Mouse (Mus musculus) midbrain, embryonic 12.5 days (tissue): Measurements from ENCODE around the gene Ppm1k. TPM values are rescaled to one million over a fixed set of nuclear protein-coding genes. Genes with fewer than 3 reads are reported as not detected.
"Not testable (repeated sequence)": the region's sequence is repeated elsewhere in the genome, so short reads cannot be mapped to it uniquely, and the experiment has no call there.

Experiments
- ATAC-seq: fragments of 200-750 bp; cut with Nextera tagmentation; 2 replicates; pipeline ENCODE4 v1.8.0; 2017; ENCODE audit warnings: low read depth, moderate TSS enrichment, moderate library complexity; ENCODE audit not compliant: low FRiP score
- H3K27ac ChIP-seq: fragments of 300-500 bp; sonication (generic); replicated peaks from 2 replicates; pipeline ENCODE4 v1.5.1; 2016; ENCODE audit warnings: mild to moderate bottlenecking
- H3K27me3 ChIP-seq: fragments of 300-500 bp; sonication (generic); 2 replicates; pipeline ENCODE4 v1.6.1; 2016; ENCODE audit warnings: mild to moderate bottlenecking
- H3K36me3 ChIP-seq: fragments of 300-500 bp; sonication (generic); 2 replicates; pipeline ENCODE4 v1.6.1; 2016
- H3K4me1 ChIP-seq: fragments of 300-500 bp; sonication (generic); 2 replicates; pipeline ENCODE4 v1.6.1; 2016
- H3K4me2 ChIP-seq: fragments of 300-500 bp; sonication (generic); replicated peaks from 2 replicates; pipeline ENCODE4 v1.6.1; 2016; ENCODE audit warnings: mild to moderate bottlenecking, moderate library complexity
- H3K4me3 ChIP-seq: fragments of 300-500 bp; sonication (generic); 2 replicates; pipeline ENCODE4 v1.5.1; 2016; ENCODE audit warnings: mild to moderate bottlenecking
- H3K9ac ChIP-seq: fragments of 300-500 bp; sonication (generic); replicated peaks from 2 replicates; pipeline ENCODE4 v1.6.1; 2016; ENCODE audit warnings: mild to moderate bottlenecking, moderate library complexity
- H3K9me3 ChIP-seq: fragments of 300-500 bp; sonication (generic); 2 replicates; pipeline ENCODE4 v1.6.1; 2016; ENCODE audit warnings: mild to moderate bottlenecking
- WGBS: fragments of 180-500 bp; shearing (Covaris S2); methylation state at CpG from one replicate; pipeline ENCODE4 v1.1.7; 2016; 5-methylcytosine and 5-hydroxymethylcytosine counted together
- polyA plus RNA-seq: library from polyadenylated mRNA; unstranded; fragments of >200 nt; fragmentation: Nextera tagmentation; extraction: Ambion mirVana; gene quantifications from 2 replicates; pipeline ENCODE4 v1.2.1, GENCODE M21; 2016

Ppm1k gene
- polyA plus RNA-seq, 1 experiment from 2014 or later = 6.7 TPM

DNA sequence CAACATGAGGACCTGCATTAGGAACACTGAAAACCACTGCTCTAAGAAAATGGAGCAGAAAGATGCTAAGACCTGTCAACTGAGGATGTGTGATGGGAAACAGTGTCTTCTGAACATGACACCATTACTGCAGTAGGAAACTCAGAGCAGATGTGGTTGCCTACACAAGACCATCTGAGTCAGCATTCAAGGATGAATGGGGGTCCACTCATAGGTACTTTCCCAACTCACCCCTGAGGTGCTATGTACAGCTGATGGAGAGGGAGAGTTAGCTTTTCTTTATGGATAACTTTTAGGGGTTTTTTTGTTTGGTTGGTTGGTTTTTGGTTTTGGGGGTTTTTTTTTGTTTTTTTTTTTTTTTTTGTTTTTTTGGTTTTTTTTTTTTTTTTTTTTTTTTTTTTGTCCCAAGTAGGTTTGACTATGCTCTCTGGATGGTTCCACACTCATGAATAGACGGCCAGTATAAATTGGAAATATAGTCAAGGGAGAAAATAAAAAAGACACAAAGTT, 5.9 kb downstream of the Ppm1k start:
- no peak for ATAC-seq
- H3K4me1 ChIP-seq = peaks cover 11% of the 10 kb centered on the region
- no peaks in the 10 kb centered on the region for H3K36me3 ChIP-seq
- no peak overlapping the region for H3K4me3 ChIP-seq
- 83% methylated on average over 1 of the region's 1 CpGs for WGBS
- no peak overlapping the region for H3K4me2 ChIP-seq
- H3K9ac ChIP-seq = no peak overlapping the region
- H3K9me3 ChIP-seq = no peaks in the 10 kb centered on the region
- H3K27me3 ChIP-seq = no peaks in the 10 kb centered on the region
- no peak overlapping the region for H3K27ac ChIP-seq

GRCm38 (mm10) chr6:57526933-57527332, 8.3 kb downstream of the Ppm1k start:
- no peaks in the 10 kb centered on the region for H3K36me3 ChIP-seq
- no peaks in the 10 kb centered on the region for H3K4me1 ChIP-seq
- WGBS = 85% methylated on average over 2 of the region's 2 CpGs
- no peaks in the 10 kb centered on the region for H3K9me3 ChIP-seq
- H3K27ac ChIP-seq = no peak overlapping the region
- no peak overlapping the region for H3K9ac ChIP-seq
- no peak overlapping the region for H3K4me3 ChIP-seq
- H3K4me2 ChIP-seq = no peak overlapping the region
- no peaks in the 10 kb centered on the region for H3K27me3 ChIP-seq
- ATAC-seq = no peak

DNA sequence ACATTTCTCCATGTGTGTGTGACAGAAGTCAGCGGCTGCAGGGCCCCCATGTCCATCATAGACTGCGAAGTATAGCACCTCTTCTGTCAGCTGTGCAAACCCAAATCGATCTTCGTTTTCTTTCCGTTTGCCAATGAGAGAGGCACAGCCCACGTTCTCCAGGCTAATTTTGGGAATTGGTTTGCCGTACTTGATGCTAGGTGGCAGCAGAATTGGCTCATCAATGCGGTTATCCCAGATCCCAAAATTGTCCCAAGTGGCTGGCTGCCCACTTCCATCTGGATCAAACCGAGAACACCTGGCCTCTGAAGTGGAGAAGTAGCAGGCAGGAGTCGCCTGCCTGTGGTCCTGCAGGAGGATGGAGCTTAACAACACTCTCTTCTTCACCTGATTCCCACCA, 10.5 kb downstream of the Ppm1k start:
- Histone ChIP-seq H3K36me3 (no peaks in the 10 kb centered on the region), H3K27ac (no peak overlapping the region), H3K9me3 (no peaks in the 10 kb centered on the region), H3K4me1 (no peaks in the 10 kb centered on the region), H3K4me2 (no peak overlapping the region), H3K27me3 (no peaks in the 10 kb centered on the region), H3K9ac (no peak overlapping the region), H3K4me3 (no peak overlapping the region)
- ATAC-seq = no peak
- WGBS = 90% methylated on average over 10 of the region's 10 CpGs

DNA sequence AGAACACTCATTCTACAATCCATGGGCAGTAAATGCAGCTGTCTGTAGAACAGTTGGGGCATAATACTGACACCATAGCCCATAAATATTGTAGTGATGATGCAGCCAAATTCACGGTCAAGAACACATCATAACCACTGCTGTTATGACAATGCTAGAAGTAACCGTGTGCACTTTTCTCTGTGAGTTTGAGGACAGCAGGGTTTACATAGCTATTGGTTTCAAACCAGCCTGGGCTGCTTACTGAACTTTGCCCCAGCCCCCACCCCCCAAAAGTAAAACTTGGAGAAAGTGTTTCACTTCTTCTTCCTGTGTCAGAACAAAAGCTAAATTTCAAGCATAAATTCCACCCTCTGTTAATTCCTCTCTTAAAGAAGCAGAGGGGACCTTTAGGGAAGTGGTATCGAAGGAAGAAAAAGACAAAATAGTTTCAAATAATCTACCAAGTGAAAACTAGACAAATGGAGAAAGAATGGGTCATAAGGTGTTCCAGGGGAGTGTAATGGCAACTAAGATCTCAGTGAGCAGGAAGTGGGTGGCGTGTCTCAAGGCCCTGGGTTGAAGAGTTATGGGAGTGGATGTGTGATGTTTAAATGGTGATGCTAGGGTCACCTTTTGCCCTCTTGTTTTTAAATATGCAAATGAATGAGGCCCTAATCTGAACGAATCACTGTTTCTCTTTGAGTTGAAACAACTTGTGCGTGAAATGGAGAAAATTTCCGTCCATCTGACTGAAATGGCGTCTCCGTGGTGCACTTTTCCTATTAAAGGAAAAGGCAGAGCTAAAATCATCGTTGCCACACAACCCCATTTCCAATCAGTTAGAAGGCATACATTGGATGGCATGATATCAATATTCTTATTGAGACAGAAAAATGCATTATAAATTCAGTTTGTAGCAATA, 14.3 kb downstream of the Ppm1k start:
- H3K36me3 ChIP-seq = no peaks in the 10 kb centered on the region
- H3K9ac ChIP-seq = no peak overlapping the region
- no peaks in the 10 kb centered on the region for H3K27me3 ChIP-seq
- no peaks in the 10 kb centered on the region for H3K4me1 ChIP-seq
- no peak for ATAC-seq
- 88% methylated on average over 10 of the region's 10 CpGs for whole genome bisulfite sequencing
- no peak overlapping the region for H3K4me2 ChIP-seq
- H3K4me3 ChIP-seq = no peak overlapping the region
- H3K9me3 ChIP-seq = no peaks in the 10 kb centered on the region
- no peak overlapping the region for H3K27ac ChIP-seq

GRCm38 (mm10) chr6:57514035-57514374, 21.3 kb downstream of the Ppm1k start:
- H3K27me3 ChIP-seq = no peaks in the 10 kb centered on the region
- no peak overlapping the region for H3K4me2 ChIP-seq
- no peaks in the 10 kb centered on the region for H3K4me1 ChIP-seq
- WGBS = 62% methylated on average over 4 of the region's 4 CpGs
- no peaks in the 10 kb centered on the region for H3K9me3 ChIP-seq
- H3K4me3 ChIP-seq = no peak overlapping the region
- peaks cover 20% of the 10 kb centered on the region for H3K36me3 ChIP-seq
- no peak overlapping the region for H3K27ac ChIP-seq
- ATAC-seq = no peak
- no peak overlapping the region for H3K9ac ChIP-seq

DNA sequence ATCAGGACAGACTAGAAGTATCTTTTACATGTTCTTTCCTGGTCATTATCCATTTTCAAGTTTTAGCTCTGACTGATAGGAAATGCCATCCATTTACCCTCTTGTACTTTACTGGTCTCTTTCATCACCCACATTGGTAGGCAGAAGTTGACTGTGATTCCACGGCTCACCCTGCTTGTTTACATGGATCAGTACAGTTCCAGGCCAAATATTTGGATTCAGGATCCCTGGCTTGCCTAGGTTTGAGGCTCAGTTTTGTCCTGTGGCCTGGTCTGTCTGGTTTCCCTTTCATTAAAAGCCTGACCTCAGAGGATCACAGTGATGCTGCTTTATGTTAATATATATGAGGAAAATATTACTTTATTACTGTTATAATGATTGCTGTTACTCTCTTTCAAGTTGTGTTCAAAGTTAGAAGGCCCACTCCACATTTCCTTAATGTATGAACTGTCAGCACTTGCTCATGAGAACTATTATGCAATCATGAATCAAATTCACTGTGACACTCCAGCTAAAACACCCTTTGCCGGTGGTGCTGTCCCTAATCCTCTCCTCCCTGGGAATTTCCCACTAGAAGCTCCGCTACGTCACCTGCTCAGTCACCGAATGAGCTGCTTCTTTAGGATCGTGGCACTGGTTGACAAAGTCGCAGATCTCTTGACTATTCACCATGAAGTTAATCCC, 21.8 kb downstream of the Ppm1k start:
- Histone ChIP-seq H3K27ac (no peak overlapping the region), H3K27me3 (no peaks in the 10 kb centered on the region), H3K4me3 (no peak overlapping the region), H3K4me2 (no peak overlapping the region), H3K9me3 (no peaks in the 10 kb centered on the region), H3K4me1 (no peaks in the 10 kb centered on the region), H3K36me3 (peaks cover 20% of the 10 kb centered on the region), H3K9ac (no peak overlapping the region)
- 61% methylated on average over 7 of the region's 7 CpGs for WGBS
- ATAC-seq = no peak

GRCm38 (mm10) chr6:57511899-57512298, 23.4 kb downstream of the Ppm1k start:
- Histone ChIP-seq H3K27ac (no peak overlapping the region), H3K27me3 (no peaks in the 10 kb centered on the region), H3K9me3 (no peaks in the 10 kb centered on the region), H3K9ac (no peak overlapping the region), H3K36me3 (peaks cover 20% of the 10 kb centered on the region), H3K4me1 (no peaks in the 10 kb centered on the region), H3K4me2 (no peak overlapping the region), H3K4me3 (no peak overlapping the region)
- ATAC-seq = no peak
- WGBS = 92% methylated on average over 5 of the region's 5 CpGs

DNA sequence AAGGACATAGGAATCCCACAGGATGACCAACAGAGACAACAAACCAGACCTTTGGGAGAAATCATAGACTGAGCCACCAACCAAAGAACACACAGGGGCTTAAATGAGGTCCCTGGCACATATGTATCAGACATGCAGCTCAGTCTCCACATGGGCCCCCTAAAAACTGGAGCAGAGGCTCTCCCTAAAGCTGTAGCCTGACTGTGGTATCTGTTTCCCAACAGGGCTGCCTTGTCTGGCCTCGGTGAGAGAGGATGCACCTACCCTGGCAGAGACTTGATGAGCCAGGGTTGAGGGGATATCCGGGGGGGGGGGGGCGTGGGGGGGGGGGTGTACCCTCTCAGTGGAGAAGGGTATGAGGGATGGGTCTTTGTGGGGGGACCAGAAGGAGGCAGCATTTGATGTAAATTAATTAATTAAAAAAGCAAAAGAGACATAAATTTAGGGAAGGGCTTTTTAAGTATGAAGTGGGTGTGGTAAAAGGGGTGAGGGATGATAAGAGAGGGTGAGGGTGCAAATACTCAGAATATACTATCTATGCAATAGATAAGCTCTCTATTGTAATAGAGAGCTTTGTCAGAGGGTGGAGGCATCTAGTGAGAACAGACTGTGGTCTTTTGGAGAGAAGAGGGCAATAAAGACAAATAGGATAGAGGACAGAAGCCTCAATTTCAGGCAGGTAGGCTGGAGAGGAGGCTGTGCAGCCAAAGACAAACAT, 31.4 kb downstream of the Ppm1k start:
- Histone ChIP-seq H3K4me2 (no peak overlapping the region), H3K36me3 (no peaks in the 10 kb centered on the region), H3K9me3 (no peaks in the 10 kb centered on the region), H3K9ac (no peak overlapping the region), H3K4me3 (no peak overlapping the region), H3K4me1 (no peaks in the 10 kb centered on the region), H3K27me3 (no peaks in the 10 kb centered on the region), H3K27ac (no peak overlapping the region)
- no peak for ATAC-seq
- 63% methylated on average over 2 of the region's 3 CpGs for WGBS

- Histone ChIP-seq H3K4me1 (no peaks in the 10 kb centered on the region), H3K4me3 (no peak overlapping the region), H3K27me3 (no peaks in the 10 kb centered on the region), H3K36me3 (no peaks in the 10 kb centered on the region), H3K27ac (no peak overlapping the region), H3K9me3 (no peaks in the 10 kb centered on the region), H3K9ac (no peak overlapping the region), H3K4me2 (no peak overlapping the region)
- 83% methylated on average over 2 of the region's 2 CpGs for WGBS
- ATAC-seq = no peak
Measured at GRCm38 (mm10) chr6:57499209-57499608, 36.1 kb downstream of the Ppm1k start.

DNA sequence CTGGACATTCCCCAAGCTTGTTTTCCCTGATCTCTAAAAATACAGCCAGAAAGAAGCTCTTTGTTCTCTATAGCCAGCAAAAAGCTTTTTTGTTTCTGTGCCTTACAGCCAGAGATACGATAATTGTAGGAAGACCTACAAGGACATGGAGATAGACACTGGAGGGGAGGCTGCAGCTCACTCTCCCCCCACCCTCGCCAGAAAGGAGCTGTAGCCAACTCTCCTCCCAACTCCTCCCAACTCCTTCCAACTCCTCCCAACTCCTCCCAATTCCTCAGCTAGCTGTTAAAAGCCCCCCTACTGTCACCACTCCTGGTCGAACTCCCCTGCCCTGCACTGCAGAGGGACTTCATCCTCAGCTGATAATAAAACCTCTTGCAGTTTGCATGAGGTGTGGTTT, 67.1 kb downstream of the Ppm1k start:
- H3K36me3 ChIP-seq, ATAC-seq, H3K4me2 ChIP-seq, H3K9me3 ChIP-seq, H3K4me3 ChIP-seq, H3K27ac ChIP-seq, H3K4me1 ChIP-seq, H3K9ac ChIP-seq, H3K27me3 ChIP-seq: not testable (repeated sequence)
- 31% methylated on average over 3 of the region's 3 CpGs for WGBS
